Mouse (Mus musculus) liver, postnatal 0 days (tissue): Measurements from ENCODE around the gene Zfp553.

ENCODE experiments used
- CTCF ChIP-seq: sonication (generic); IDR thresholded peaks from 2 replicates; pipeline ENCODE4 v1.5.1; 2016; ENCODE audit warnings: antibody characterized with exemption, low read depth
- EP300 ChIP-seq: IDR thresholded peaks from 2 replicates; pipeline ENCODE4 v1.6.1; 2016; ENCODE audit warnings: antibody characterized with exemption, low read depth, mild to moderate bottlenecking

DNA sequence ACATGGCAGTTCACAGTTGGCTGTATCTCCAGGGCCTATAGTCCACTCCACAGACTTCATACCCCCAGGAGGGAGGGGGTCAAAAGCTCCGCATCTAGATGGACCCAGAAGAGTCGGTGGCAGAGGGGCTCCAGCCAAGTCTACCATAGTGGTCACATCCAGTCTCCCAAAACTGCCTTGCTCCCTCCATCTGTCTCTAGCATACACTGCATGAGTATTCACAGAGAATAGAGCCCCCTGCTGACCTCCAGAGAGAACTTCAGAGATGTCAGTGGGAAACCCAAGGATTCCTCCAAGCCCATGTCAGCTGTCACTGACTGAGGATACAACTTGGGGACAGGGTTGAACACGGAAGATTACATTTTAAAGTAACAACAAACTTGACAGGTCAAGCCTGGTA, 47.3 kb upstream of the Zfp553 start:
- TF ChIP-seq EP300: no peak
- TF ChIP-seq CTCF: peak; percentile 77
